Mouse (Mus musculus): ENCODE measurements around the gene Tmem17. TPM values are rescaled to one million over a fixed set of nuclear protein-coding genes. Genes with fewer than 3 reads are reported as not detected.
A peak's percentile ranks its signal among the peaks of the same experiment; 100 is the strongest.

Gene Tmem17
- polyA plus RNA-seq (2016; fragmentation: Nextera tagmentation; extraction: Ambion mirVana): 15.1 and 17.1 TPM in 2 replicates

DNA sequence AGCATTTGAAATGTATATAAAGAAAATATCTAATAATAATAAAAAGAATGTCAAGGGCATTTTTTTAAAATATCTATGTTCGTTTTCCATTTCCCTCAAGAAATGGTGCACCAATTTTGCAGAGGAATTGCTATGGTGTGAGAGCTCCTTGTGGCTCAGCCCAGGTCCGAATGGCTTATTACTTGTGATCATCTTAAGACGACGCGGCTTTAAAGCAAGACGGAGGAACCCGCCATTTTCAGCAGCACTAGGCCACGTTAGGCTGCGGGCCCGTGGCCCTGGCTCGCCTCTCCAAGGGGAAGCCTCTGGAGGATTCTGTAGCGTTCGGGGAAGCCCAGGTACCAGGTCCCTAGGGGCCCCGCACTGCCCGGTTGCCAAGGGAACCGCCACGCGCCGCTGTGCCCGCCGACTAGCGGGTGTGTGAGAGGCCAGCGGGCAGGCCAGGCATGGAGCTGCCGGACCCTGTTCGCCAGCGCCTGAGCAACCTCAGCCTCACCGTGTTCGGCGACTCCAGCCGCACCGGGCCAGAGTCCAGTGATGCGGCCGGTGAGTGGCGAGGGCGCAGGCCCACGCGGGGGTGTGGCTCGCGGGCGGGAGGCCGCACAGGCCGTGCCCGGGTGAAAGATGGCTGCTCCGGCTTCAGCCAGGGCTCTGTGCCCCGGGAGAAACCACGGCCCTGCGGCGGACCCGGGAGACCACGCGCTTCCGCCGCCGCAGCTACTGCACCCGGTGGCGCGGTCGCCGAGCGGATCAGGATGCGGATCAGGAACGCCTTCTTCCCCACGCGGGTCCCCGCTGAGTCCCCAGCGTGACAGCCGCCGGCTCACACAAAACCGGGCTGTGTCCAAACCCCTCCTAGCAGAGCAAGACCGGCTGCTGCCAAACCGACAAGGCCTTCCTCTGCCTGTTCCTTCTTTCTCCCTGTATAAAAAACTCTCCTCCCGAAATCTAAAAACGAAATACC lies at the start of gene Tmem17:
Gene Tmem17, plus strand, starts transcription at position 51 of the 964 bp plus-strand sequence.
- Histone ChIP-seq H3K4me1 (peaks cover 10% of the 10 kb centered on the region), H3K36me3 (peaks cover 10% of the 10 kb centered on the region; the same call in 1 of the 2 replicates), H3K4me3 (peak within 1 kb of the TSS; percentile 91), H3K27ac (replicated peaks) (peak within 1 kb of the TSS; percentile 99), H3K9me3 (replicated peaks) (peaks cover 5% of the 10 kb centered on the region; the same call in 1 of the 2 replicates), H3K27me3 (ENCODE audit: low read depth, poor library complexity, severe bottlenecking) (no peaks in the 10 kb centered on the region; the same call in 1 of the 2 replicates)
- peak; percentile 88 for DNase-seq (ENCODE audit: low spot score)
- under 1% methylated on average over 73 of the region's 73 CpGs for WGBS

DNA sequence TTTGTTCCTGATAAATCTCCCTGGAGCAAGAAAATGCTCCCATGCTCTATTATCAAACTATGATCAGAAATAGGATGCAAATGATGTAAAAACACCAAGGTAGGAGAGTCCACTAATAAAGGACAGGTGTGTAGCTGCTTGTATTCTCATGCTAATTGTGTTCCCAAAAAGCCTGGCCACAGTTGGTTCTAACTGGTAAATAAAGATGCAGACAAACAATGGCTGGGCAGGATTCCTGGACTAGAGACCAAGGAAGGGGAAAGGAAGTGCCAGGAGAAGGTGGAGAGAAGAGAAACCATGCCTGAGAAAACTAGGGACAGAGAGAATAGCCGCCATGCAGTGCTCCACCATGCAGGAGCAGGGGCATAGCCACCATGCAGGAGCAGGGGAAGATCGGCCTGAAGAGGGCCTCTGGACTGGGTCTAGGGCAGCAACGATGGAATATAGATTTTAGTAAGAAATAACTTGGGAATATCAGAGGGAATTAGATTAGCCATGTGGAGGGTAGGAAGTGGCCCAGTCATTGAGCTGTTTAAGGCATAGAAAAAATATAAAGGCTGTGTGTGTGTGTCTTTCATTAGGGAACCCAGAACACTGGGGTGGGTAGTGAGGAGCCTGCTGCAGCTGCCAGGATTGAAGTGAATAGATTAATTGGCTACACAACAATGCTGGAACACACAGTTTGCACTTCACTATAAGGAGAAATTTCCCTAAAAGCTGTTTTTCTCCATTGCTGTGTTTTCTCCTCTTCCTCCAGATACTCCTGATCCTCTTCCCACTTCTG lies 31.9 kb upstream of the Tmem17 start:
- Histone ChIP-seq H3K27ac (replicated peaks) (no peak overlapping the region; the same call in 1 of the 2 replicates), H3K27me3 (ENCODE audit: low read depth, poor library complexity, severe bottlenecking) (no peaks in the 10 kb centered on the region), H3K9me3 (replicated peaks) (0 out of 2 replicates have a peak, but pooled peaks cover 7% of the 10 kb centered on the region), H3K4me1 (no peaks in the 10 kb centered on the region), H3K4me3 (no peak overlapping the region), H3K36me3 (no peaks in the 10 kb centered on the region)
- 64% methylated on average over 3 of the region's 3 CpGs for WGBS
- no peak for DNase-seq (ENCODE audit: low spot score)

DNA sequence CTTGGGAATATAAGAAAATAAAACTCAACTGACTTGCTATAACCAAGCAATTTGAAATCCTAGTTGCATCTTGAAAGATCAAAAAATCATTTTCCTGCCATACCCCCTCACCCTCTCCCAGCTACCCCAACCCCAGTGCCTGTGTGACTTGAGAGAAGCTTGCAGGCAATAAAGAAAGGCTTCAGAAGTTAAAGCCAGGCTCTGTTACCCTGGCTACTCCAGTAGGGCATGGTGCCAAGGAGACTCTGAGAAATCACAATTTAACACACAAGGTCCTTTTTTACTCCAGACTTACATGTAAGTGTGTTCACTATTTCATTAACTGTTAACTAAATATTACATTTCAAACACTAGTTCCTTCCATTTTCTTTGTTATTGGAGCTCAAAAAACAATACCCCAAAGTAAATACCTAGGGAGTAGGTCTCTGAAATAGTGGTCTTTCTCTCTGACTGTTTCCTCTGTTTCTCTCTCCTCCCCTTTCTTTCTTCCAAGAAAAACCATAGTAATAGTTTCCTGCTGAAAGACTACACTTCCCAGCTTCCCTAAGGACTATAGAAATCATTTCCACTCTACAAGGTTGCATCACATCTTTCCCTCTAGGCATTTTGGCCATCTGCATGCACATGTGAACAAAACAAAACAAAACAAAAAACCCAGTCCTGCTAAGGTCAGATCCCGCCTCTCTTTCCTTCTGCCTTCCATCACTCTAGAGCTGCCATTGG lies 30.1 kb upstream of the Tmem17 start:
- no peak for DNase-seq (ENCODE audit: low spot score)
- no peaks in the 10 kb centered on the region for H3K36me3 ChIP-seq
- H3K27me3 ChIP-seq (ENCODE audit: low read depth, poor library complexity, severe bottlenecking): no peaks in the 10 kb centered on the region
- no peak overlapping the region for H3K4me3 ChIP-seq
- H3K27ac ChIP-seq (replicated peaks): no peak overlapping the region
- 94% methylated on average over 1 of the region's 1 CpGs for WGBS
- no peaks in the 10 kb centered on the region for H3K4me1 ChIP-seq
- no peaks in the 10 kb centered on the region for H3K9me3 ChIP-seq (replicated peaks)

- Histone ChIP-seq H3K4me1 (no peaks in the 10 kb centered on the region), H3K9me3 (replicated peaks) (no peaks in the 10 kb centered on the region), H3K36me3 (no peaks in the 10 kb centered on the region), H3K27me3 (ENCODE audit: low read depth, poor library complexity, severe bottlenecking) (no peaks in the 10 kb centered on the region), H3K27ac (replicated peaks) (no peak overlapping the region), H3K4me3 (no peak overlapping the region)
- WGBS: 98% methylated on average over 3 of the region's 3 CpGs
- DNase-seq (ENCODE audit: low spot score): no peak
These were observed 29.5 kb upstream of the Tmem17 start for GRCm38 (mm10) chr11:22482362-22482760.

GRCm38 (mm10) chr11:22493694-22494319 lies 18.1 kb upstream of the Tmem17 start:
- 86% methylated on average over 2 of the region's 2 CpGs for WGBS
- H3K4me1 ChIP-seq: no peaks in the 10 kb centered on the region
- H3K36me3 ChIP-seq: no peaks in the 10 kb centered on the region
- H3K27me3 ChIP-seq (ENCODE audit: low read depth, poor library complexity, severe bottlenecking): no peaks in the 10 kb centered on the region
- H3K4me3 ChIP-seq: no peak overlapping the region
- no peak overlapping the region for H3K27ac ChIP-seq (replicated peaks)
- DNase-seq (ENCODE audit: low spot score): no peak
- H3K9me3 ChIP-seq (replicated peaks): no peaks in the 10 kb centered on the region

- DNase-seq (ENCODE audit: low spot score): no peak
- no peaks in the 10 kb centered on the region for H3K36me3 ChIP-seq
These were observed 16.9 kb upstream of the Tmem17 start for GRCm38 (mm10) chr11:22494941-22495340.

DNA sequence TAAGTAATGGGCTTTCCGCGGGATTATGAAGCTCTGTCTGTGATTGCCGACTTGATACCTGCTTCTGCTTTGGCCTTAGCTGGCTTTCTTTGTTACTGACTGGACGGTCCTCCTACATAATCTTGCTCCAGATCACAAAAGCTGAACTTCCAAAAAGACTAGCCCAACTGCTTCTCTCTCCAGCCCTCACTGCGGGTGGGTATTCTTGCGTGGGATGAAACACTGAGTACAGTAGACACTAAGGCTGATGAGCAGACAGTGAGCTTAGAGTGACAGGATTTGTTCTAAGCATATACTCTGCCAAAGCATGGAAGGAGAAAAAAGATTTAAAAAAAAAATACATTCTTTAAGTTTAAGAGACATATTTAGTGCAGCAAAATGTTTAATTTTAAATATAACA lies 12.5 kb upstream of the Tmem17 start:
- peaks cover 5% of the 10 kb centered on the region; the same call in 1 of the 2 replicates for H3K4me1 ChIP-seq
- H3K4me3 ChIP-seq: no peak overlapping the region
- H3K27me3 ChIP-seq (ENCODE audit: low read depth, poor library complexity, severe bottlenecking): no peaks in the 10 kb centered on the region
- no peak for DNase-seq (ENCODE audit: low spot score)
- 63% methylated on average over 6 of the region's 6 CpGs for WGBS
- no peaks in the 10 kb centered on the region for H3K9me3 ChIP-seq (replicated peaks)
- H3K27ac ChIP-seq (replicated peaks): no peak overlapping the region
- H3K36me3 ChIP-seq: no peaks in the 10 kb centered on the region

More at GRCm38 (mm10) chr11:22494941-22495340, 16.9 kb upstream of the Tmem17 start:
- H3K4me3 ChIP-seq: no peak overlapping the region
- no peak overlapping the region for H3K27ac ChIP-seq (replicated peaks)
- H3K9me3 ChIP-seq (replicated peaks): no peaks in the 10 kb centered on the region
- no peaks in the 10 kb centered on the region for H3K27me3 ChIP-seq (ENCODE audit: low read depth, poor library complexity, severe bottlenecking)
- H3K4me1 ChIP-seq: peaks cover 5% of the 10 kb centered on the region; the same call in 1 of the 2 replicates

DNA sequence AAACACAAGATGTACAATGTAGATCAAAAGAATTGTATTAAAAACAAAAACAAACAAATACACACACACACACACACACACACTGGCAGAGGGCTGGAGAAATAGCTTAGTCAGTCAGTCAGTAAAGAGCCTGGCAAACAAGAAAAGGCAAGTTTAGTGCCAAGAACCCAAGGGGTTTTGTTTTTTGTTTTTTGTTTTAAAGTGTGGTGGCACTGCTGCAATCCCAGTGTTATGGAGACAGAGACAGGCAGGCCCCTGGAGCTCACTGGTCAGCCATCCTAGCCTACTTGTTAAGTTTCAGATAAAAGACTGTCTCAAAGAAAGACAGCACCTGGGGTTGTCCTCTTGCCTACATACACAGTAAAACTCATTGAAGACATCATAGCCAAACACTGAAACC lies 12.0 kb upstream of the Tmem17 start:
- Histone ChIP-seq H3K27ac (replicated peaks) (no peak overlapping the region), H3K36me3 (no peaks in the 10 kb centered on the region), H3K4me3 (no peak overlapping the region), H3K4me1 (peaks cover 5% of the 10 kb centered on the region; the same call in 1 of the 2 replicates), H3K9me3 (replicated peaks) (no peaks in the 10 kb centered on the region), H3K27me3 (ENCODE audit: low read depth, poor library complexity, severe bottlenecking) (no peaks in the 10 kb centered on the region)
- DNase-seq (ENCODE audit: low spot score): no peak

GRCm38 (mm10) chr11:22500771-22501566 lies 10.9 kb upstream of the Tmem17 start:
- no peak for DNase-seq (ENCODE audit: low spot score)
- H3K4me1 ChIP-seq: peaks cover 5% of the 10 kb centered on the region; the same call in 1 of the 2 replicates
- 81% methylated on average over 9 of the region's 9 CpGs for WGBS
- H3K9me3 ChIP-seq (replicated peaks): no peaks in the 10 kb centered on the region
- H3K27me3 ChIP-seq (ENCODE audit: low read depth, poor library complexity, severe bottlenecking): no peaks in the 10 kb centered on the region
- no peaks in the 10 kb centered on the region for H3K36me3 ChIP-seq
- no peak overlapping the region for H3K4me3 ChIP-seq
- no peak overlapping the region for H3K27ac ChIP-seq (replicated peaks)

DNA sequence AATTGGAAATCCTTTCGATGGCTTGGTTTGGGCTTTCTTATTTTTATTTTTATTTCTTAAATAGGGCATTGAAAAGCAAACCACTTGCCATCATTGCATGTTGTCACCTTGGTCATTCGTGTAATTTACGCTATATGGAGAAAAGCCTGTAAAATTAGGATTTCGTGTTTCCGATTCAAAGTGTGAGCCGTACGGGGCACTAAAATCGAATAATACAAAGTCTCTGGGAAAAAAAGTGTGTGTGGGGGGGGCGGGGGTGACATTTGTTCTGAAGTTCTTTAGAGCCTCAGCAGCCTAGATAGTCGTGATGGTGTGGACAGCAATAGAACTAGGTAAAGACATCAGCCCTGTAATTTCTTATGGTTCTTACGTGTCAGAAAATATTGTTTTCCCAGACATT lies 1.2 kb downstream of the Tmem17 start:
- peaks cover 5% of the 10 kb centered on the region; the same call in 1 of the 2 replicates for H3K9me3 ChIP-seq (replicated peaks)
- peaks cover 18% of the 10 kb centered on the region for H3K36me3 ChIP-seq
- 56% methylated on average over 11 of the region's 11 CpGs for WGBS
- peak overlapping the region; percentile 91 for H3K4me3 ChIP-seq
- H3K27ac ChIP-seq (replicated peaks): peak overlapping the region; percentile 99
- H3K27me3 ChIP-seq (ENCODE audit: low read depth, poor library complexity, severe bottlenecking): no peaks in the 10 kb centered on the region; the same call in 1 of the 2 replicates
- peak; percentile 13 for DNase-seq (ENCODE audit: low spot score)
- H3K4me1 ChIP-seq: peaks cover 10% of the 10 kb centered on the region

- no peak overlapping the region for H3K27ac ChIP-seq (replicated peaks)
- 100% methylated on average over 2 of the region's 2 CpGs for WGBS
These were observed 3.2 kb downstream of the Tmem17 start for GRCm38 (mm10) chr11:22515061-22515460.

More at GRCm38 (mm10) chr11:22515061-22515460, 3.2 kb downstream of the Tmem17 start:
- Histone ChIP-seq H3K9me3 (replicated peaks) (peaks cover 5% of the 10 kb centered on the region; the same call in 1 of the 2 replicates), H3K4me3 (no peak overlapping the region), H3K4me1 (peaks cover 10% of the 10 kb centered on the region), H3K27me3 (ENCODE audit: low read depth, poor library complexity, severe bottlenecking) (no peaks in the 10 kb centered on the region), H3K36me3 (peaks cover 37% of the 10 kb centered on the region)
- no peak for DNase-seq (ENCODE audit: low spot score)

Measured in midbrain, embryonic 10.5 days (tissue).